Mouse (Mus musculus) forebrain, embryonic 12.5 days (tissue): Measurements from ENCODE around the gene Dgke. TPM values are rescaled to one million over a fixed set of nuclear protein-coding genes. Genes with fewer than 3 reads are reported as not detected.
"Not testable (repeated sequence)": the region's sequence is repeated elsewhere in the genome, so short reads cannot be mapped to it uniquely, and the experiment has no call there.

Experiments used
- ATAC-seq: fragments of 200-750 bp; cut with Nextera tagmentation; 2 replicates; pipeline ENCODE4 v1.8.0; 2017; ENCODE audit warnings: moderate TSS enrichment; ENCODE audit not compliant: low FRiP score
- H3K27ac ChIP-seq: fragments of 300-500 bp; sonication (generic); 2 replicates; pipeline ENCODE4 v1.5.1; 2016; ENCODE audit warnings: mild to moderate bottlenecking
- H3K27me3 ChIP-seq: fragments of 300-500 bp; sonication (generic); 2 replicates; pipeline ENCODE4 v1.6.1; 2016; ENCODE audit warnings: mild to moderate bottlenecking
- H3K36me3 ChIP-seq: fragments of 300-500 bp; sonication (generic); replicated peaks from 2 replicates; pipeline ENCODE4 v1.6.1; 2016; ENCODE audit warnings: mild to moderate bottlenecking
- H3K4me1 ChIP-seq: fragments of 300-500 bp; sonication (generic); 2 replicates; pipeline ENCODE4 v1.6.1; 2016
- H3K4me2 ChIP-seq: fragments of 300-500 bp; sonication (generic); 2 replicates; pipeline ENCODE4 v1.6.1; 2016; ENCODE audit warnings: mild to moderate bottlenecking, moderate library complexity
- H3K4me3 ChIP-seq: fragments of 300-500 bp; sonication (generic); replicated peaks from 2 replicates; pipeline ENCODE4 v1.5.1; 2016; ENCODE audit warnings: mild to moderate bottlenecking
- H3K9ac ChIP-seq: fragments of 300-500 bp; sonication (generic); 2 replicates; pipeline ENCODE4 v1.6.1; 2016; ENCODE audit warnings: mild to moderate bottlenecking
- H3K9me3 ChIP-seq: fragments of 300-500 bp; sonication (generic); 2 replicates; pipeline ENCODE4 v1.6.1; 2016
- WGBS: fragments of 180-500 bp; shearing (Covaris S2); methylation state at CpG from one replicate; pipeline ENCODE4 v1.1.7; 2016; 5-methylcytosine and 5-hydroxymethylcytosine counted together
- polyA plus RNA-seq: library from polyadenylated mRNA; unstranded; fragments of >200 nt; fragmentation: Nextera tagmentation; extraction: Ambion mirVana; gene quantifications from 2 replicates; pipeline ENCODE4 v1.2.1, GENCODE M21; 2016

The Dgke gene
- polyA plus RNA-seq, 1 experiment from 2014 or later, result 9.2 TPM

GRCm38 (mm10) chr11:89088754-89089153 is 22.1 kb upstream of the Dgke start:
- no peak for ATAC-seq
- Histone ChIP-seq H3K4me3 (no peak overlapping the region), H3K27ac (no peak overlapping the region), H3K4me2 (no peak overlapping the region), H3K27me3 (no peaks in the 10 kb centered on the region), H3K9me3 (no peaks in the 10 kb centered on the region), H3K36me3 (no peaks in the 10 kb centered on the region), H3K4me1 (no peaks in the 10 kb centered on the region), H3K9ac (no peak overlapping the region)
- WGBS, result 93% methylated on average over 4 of the region's 4 CpGs

GRCm38 (mm10) chr11:89086208-89086809 is 19.7 kb upstream of the Dgke start:
- ATAC-seq, result no peak
- H3K9ac ChIP-seq, result no peak overlapping the region
- no peaks in the 10 kb centered on the region for H3K27me3 ChIP-seq
- no peaks in the 10 kb centered on the region for H3K36me3 ChIP-seq
- no peak overlapping the region for H3K4me2 ChIP-seq
- no peaks in the 10 kb centered on the region for H3K9me3 ChIP-seq
- H3K27ac ChIP-seq, result no peak overlapping the region
- H3K4me1 ChIP-seq, result no peaks in the 10 kb centered on the region
- no peak overlapping the region for H3K4me3 ChIP-seq
- 85% methylated on average over 10 of the region's 10 CpGs for WGBS

- Histone ChIP-seq H3K36me3 (no peaks in the 10 kb centered on the region), H3K9ac (no peak overlapping the region), H3K9me3 (no peaks in the 10 kb centered on the region), H3K4me1 (no peaks in the 10 kb centered on the region), H3K27ac (no peak overlapping the region), H3K4me2 (no peak overlapping the region), H3K4me3 (no peak overlapping the region), H3K27me3 (no peaks in the 10 kb centered on the region)
- ATAC-seq, result no peak
- WGBS, result 43% methylated on average over 7 of the region's 7 CpGs
Observed at GRCm38 (mm10) chr11:89084601-89085000, 18.0 kb upstream of the Dgke start.

- not testable (repeated sequence) for H3K9me3 ChIP-seq, H3K27ac ChIP-seq, H3K4me2 ChIP-seq, ATAC-seq, H3K36me3 ChIP-seq, H3K4me3 ChIP-seq, H3K9ac ChIP-seq, H3K27me3 ChIP-seq, H3K4me1 ChIP-seq
- 87% methylated on average over 3 of the region's 3 CpGs for WGBS
Observed at GRCm38 (mm10) chr11:89082691-89083090, 16.0 kb upstream of the Dgke start.

- not testable (repeated sequence) for H3K27ac ChIP-seq, H3K4me3 ChIP-seq, H3K9ac ChIP-seq, H3K4me2 ChIP-seq, ATAC-seq, H3K4me1 ChIP-seq, H3K9me3 ChIP-seq, H3K27me3 ChIP-seq, H3K36me3 ChIP-seq
- WGBS, result 54% methylated on average over 5 of the region's 5 CpGs
Observed at GRCm38 (mm10) chr11:89081906-89082305, 15.3 kb upstream of the Dgke start.

GRCm38 (mm10) chr11:89078996-89079680 is 12.5 kb upstream of the Dgke start:
- Histone ChIP-seq H3K27me3 (no peaks in the 10 kb centered on the region; the same call in 1 of the 2 replicates), H3K4me2 (no peak overlapping the region), H3K4me1 (0 out of 2 replicates have a peak, but pooled peaks cover 4% of the 10 kb centered on the region), H3K36me3 (no peaks in the 10 kb centered on the region), H3K4me3 (no peak overlapping the region), H3K9ac (no peak overlapping the region), H3K27ac (no peak overlapping the region), H3K9me3 (no peaks in the 10 kb centered on the region)
- 92% methylated on average over 16 of the region's 16 CpGs for WGBS
- no peak for ATAC-seq

GRCm38 (mm10) chr11:89078305-89078704 is 11.7 kb upstream of the Dgke start:
- no peak overlapping the region for H3K4me2 ChIP-seq
- no peaks in the 10 kb centered on the region for H3K36me3 ChIP-seq
- ATAC-seq, result no peak
- H3K4me1 ChIP-seq, result 0 out of 2 replicates have a peak, but pooled peaks cover 4% of the 10 kb centered on the region
- no peak overlapping the region for H3K4me3 ChIP-seq
- no peak overlapping the region for H3K9ac ChIP-seq
- no peaks in the 10 kb centered on the region; the same call in 1 of the 2 replicates for H3K27me3 ChIP-seq
- H3K27ac ChIP-seq, result no peak overlapping the region
- 90% methylated on average over 3 of the region's 3 CpGs for WGBS
- H3K9me3 ChIP-seq, result no peaks in the 10 kb centered on the region

GRCm38 (mm10) chr11:89077601-89078000 is 11.0 kb upstream of the Dgke start:
- no peak for ATAC-seq
- H3K4me2 ChIP-seq, result no peak overlapping the region
- H3K4me1 ChIP-seq, result 0 out of 2 replicates have a peak, but pooled peaks cover 4% of the 10 kb centered on the region
- no peak overlapping the region for H3K9ac ChIP-seq
- no peaks in the 10 kb centered on the region for H3K36me3 ChIP-seq
- no peaks in the 10 kb centered on the region; the same call in 1 of the 2 replicates for H3K27me3 ChIP-seq
- no peaks in the 10 kb centered on the region for H3K9me3 ChIP-seq
- H3K4me3 ChIP-seq, result no peak overlapping the region
- no peak overlapping the region for H3K27ac ChIP-seq
- 90% methylated on average over 8 of the region's 8 CpGs for WGBS

- no peak for ATAC-seq
- Histone ChIP-seq H3K9ac (no peak overlapping the region), H3K9me3 (no peaks in the 10 kb centered on the region), H3K27me3 (no peaks in the 10 kb centered on the region; the same call in 1 of the 2 replicates), H3K27ac (no peak overlapping the region), H3K4me1 (0 out of 2 replicates have a peak, but pooled peaks cover 4% of the 10 kb centered on the region), H3K4me2 (no peak overlapping the region), H3K4me3 (no peak overlapping the region), H3K36me3 (no peaks in the 10 kb centered on the region)
- 81% methylated on average over 4 of the region's 4 CpGs for WGBS
Observed at GRCm38 (mm10) chr11:89076370-89076821, 9.7 kb upstream of the Dgke start.

GRCm38 (mm10) chr11:89074783-89075413 is 8.2 kb upstream of the Dgke start:
- no peak for ATAC-seq
- H3K36me3 ChIP-seq, result no peaks in the 10 kb centered on the region
- 42% methylated on average over 19 of the region's 19 CpGs for WGBS
- 0 out of 2 replicates have a peak, but pooled peaks cover 4% of the 10 kb centered on the region for H3K4me1 ChIP-seq
- no peak overlapping the region for H3K4me2 ChIP-seq
- no peaks in the 10 kb centered on the region for H3K9me3 ChIP-seq
- no peak overlapping the region for H3K9ac ChIP-seq
- no peaks in the 10 kb centered on the region; the same call in 1 of the 2 replicates for H3K27me3 ChIP-seq
- no peak overlapping the region for H3K27ac ChIP-seq
- H3K4me3 ChIP-seq, result no peak overlapping the region

GRCm38 (mm10) chr11:89073541-89073940 is 6.9 kb upstream of the Dgke start, which contains the start of gene Gm525:
Gene Gm525, plus strand, starts transcription at chr11:89073841.
- Histone ChIP-seq H3K27me3 (no peaks in the 10 kb centered on the region; the same call in 1 of the 2 replicates), H3K36me3 (no peaks in the 10 kb centered on the region), H3K4me2 (no peak within 1 kb of the TSS), H3K9me3 (no peaks in the 10 kb centered on the region), H3K4me3 (no peak within 1 kb of the TSS), H3K27ac (no peak within 1 kb of the TSS), H3K9ac (no peak within 1 kb of the TSS), H3K4me1 (0 out of 2 replicates have a peak, but pooled peaks cover 4% of the 10 kb centered on the region)
- no peak for ATAC-seq
- WGBS, result 85% methylated on average over 8 of the region's 8 CpGs

GRCm38 (mm10) chr11:89071522-89071921 is 4.9 kb upstream of the Dgke start:
- no peak for ATAC-seq
- WGBS, result 79% methylated on average over 5 of the region's 5 CpGs

More at GRCm38 (mm10) chr11:89071522-89071921, 4.9 kb upstream of the Dgke start:
- no peak overlapping the region for H3K4me3 ChIP-seq
- H3K36me3 ChIP-seq, result no peaks in the 10 kb centered on the region
- H3K4me1 ChIP-seq, result 0 out of 2 replicates have a peak, but pooled peaks cover 4% of the 10 kb centered on the region
- H3K4me2 ChIP-seq, result no peak overlapping the region
- H3K27ac ChIP-seq, result no peak overlapping the region
- H3K9ac ChIP-seq, result no peak overlapping the region
- H3K27me3 ChIP-seq, result no peaks in the 10 kb centered on the region
- no peaks in the 10 kb centered on the region for H3K9me3 ChIP-seq
